Mouse (Mus musculus) gastrocnemius, postnatal 36 days (tissue): ENCODE results near the gene Neurl3. TPM values are rescaled to one million over a fixed set of nuclear protein-coding genes. Genes with fewer than 3 reads are reported as not detected.

Experiments
- DNase-seq, 2 experiments: peaks; one replicate each; pipeline ENCODE4 v3.0.0; 2022
- intact Hi-C: fragments of 180-260 bp; cut with DNase I; formaldehyde crosslinking; loops from one replicate; pipeline ENCODE4 v1.15.1; 2025
- total RNA-seq, 2 experiments: library from RNA; stranded (reverse); gene quantifications; 2 replicates each; pipeline ENCODE4 v1.2.3; 2021

Gene Neurl3
- total RNA-seq, 2 experiments from 2014 or later, result 0.31 to 0.72 TPM

DNA sequence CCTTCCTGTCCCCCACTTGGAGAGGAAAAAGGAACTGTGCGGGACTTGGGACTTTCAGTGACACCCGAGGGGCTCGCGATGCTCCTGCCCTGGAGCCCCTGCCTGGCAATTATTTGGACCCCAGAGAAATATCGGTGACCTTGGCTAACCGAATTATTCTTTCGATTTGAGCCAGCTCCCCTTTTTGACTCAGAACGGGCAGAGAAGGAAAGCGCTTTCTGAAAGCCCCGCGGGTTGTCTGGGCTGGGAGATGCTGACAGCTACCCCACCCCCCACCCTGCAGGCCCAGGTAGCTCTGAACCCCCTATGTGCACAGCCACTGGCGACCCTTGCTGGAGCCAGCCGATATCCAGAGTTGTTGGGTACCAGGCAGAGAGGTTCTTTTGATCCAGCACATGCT lies 24.6 kb upstream of the Neurl3 start:
- DNase-seq, result no peak
- intact Hi-C loops, result no loop called here

- DNase-seq, result no peak
- intact Hi-C loops, result no loop called here
Measured at GRCm38 (mm10) chr1:36298107-36298506, 23.6 kb upstream of the Neurl3 start.

- intact Hi-C loops, result no loop called here
- DNase-seq, result no peak
Measured at GRCm38 (mm10) chr1:36296466-36297149, 22.1 kb upstream of the Neurl3 start.

- no peak for DNase-seq
- intact Hi-C loops, result no loop called here
Measured at GRCm38 (mm10) chr1:36294402-36294801, 19.9 kb upstream of the Neurl3 start.

DNA sequence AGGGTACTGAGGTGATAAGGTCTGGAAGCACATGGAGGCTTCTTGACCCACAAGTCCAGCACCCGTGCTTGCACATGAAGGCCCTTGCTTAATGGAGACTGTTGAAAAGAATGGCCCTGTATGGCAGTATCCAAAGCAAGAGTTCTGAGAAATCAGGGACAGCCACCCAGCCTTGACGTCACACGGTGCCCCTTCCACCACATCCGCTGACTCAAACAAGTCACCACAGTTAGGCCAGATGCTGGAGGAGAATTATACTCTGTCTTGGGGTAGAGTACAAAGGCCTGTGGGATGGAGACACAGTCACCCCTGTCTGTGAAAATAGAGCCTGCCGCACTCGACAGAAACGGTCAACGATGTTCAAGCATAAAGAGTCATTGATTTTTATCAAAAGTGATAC lies 19.0 kb upstream of the Neurl3 start:
- no peak for DNase-seq
- intact Hi-C loops, result no loop called here

GRCm38 (mm10) chr1:36281849-36282248 lies 7.4 kb upstream of the Neurl3 start:
- DNase-seq, result no peak
- intact Hi-C loops, result no loop called here

GRCm38 (mm10) chr1:36280938-36281337 lies 6.5 kb upstream of the Neurl3 start:
- intact Hi-C loops, result no loop called here
- DNase-seq, result no peak

DNA sequence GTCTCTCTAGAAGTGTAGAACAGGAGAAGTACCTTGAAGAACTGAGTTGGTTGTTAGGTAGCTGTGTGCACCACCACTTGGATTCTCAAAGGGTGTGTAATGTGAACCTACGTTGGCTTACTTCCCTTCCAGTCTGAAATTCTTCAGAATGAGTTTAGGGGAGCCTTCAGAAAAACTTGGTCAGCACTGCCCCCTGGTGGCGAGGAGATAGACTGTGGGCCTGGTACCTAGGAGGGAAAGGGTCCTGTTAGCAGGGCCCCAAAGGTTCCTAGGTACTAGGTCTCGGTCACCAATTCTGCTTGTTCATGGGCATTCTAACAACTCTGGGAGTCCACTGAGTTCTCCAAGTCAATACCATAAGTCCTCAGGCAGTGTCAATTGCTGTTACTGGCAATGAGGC lies 4.7 kb upstream of the Neurl3 start:
- peak; percentile 72 to 77 for DNase-seq
- intact Hi-C loops, result no loop called here

- peak; percentile 79 to 80 for DNase-seq
- intact Hi-C loops, result no loop called here
Measured at GRCm38 (mm10) chr1:36277267-36278060, 3.0 kb upstream of the Neurl3 start.

DNA sequence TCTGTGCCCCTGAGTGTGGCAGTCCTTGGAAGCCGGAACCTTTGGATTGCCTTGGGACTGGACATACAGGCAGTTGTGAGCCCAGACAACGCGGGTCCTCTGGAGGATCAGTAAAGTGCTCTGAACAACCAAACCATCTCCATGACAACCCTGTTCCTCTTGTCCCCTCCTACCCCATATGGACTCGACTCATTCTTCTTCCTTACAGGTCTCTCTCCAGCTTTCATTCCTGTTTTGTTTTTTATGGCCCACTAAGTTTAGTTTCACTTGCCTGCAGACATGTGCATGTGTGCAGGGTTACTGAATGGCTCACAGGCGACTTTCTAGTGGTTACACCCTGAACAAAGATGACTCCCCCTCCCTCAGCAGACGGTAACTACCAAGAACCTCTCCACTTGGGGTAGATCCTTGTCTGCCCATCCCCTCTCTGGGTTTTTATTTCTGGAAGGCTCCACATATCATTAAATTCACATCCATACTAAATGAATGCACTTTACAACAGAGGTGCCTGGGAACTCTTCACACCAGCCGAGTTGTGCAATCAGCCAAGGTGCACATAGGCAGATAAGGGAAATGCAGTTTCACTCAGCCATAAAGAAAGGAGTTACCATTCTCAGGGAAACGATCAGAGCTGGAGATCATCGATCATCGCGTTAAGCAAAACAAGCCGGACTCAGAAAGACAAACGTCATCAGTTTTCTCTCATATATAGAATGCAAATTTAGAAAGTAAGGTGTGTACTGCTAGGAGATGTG lies 1.3 kb upstream of the Neurl3 start:
- intact Hi-C loops, result no loop called here
- DNase-seq, result no peak

- intact Hi-C loops, result loop anchor here (2.0 kb wide), 1 partner anchor 16 kb away; no protein-coding TSS in a partner anchor
- DNase-seq, result no peak
Measured at GRCm38 (mm10) chr1:36273288-36273687, 1.2 kb downstream of the Neurl3 start.

- peak in 1 of 2 experiments; percentile 21 for DNase-seq
- intact Hi-C loops, result loop anchor here (2.0 kb wide), 1 partner anchor 16 kb away; no protein-coding TSS in a partner anchor
Measured at GRCm38 (mm10) chr1:36272546-36272945, 1.9 kb downstream of the Neurl3 start.

GRCm38 (mm10) chr1:36271516-36272230 lies 2.8 kb downstream of the Neurl3 start:
- intact Hi-C loops, result loop anchor here (2.0 kb wide), 1 partner anchor 15 kb away; no protein-coding TSS in a partner anchor
- peak in 1 of 2 experiments; percentile 14 for DNase-seq

- no peak for DNase-seq
- intact Hi-C loops, result no loop called here
Measured at GRCm38 (mm10) chr1:36270666-36271065, 3.8 kb downstream of the Neurl3 start.

DNA sequence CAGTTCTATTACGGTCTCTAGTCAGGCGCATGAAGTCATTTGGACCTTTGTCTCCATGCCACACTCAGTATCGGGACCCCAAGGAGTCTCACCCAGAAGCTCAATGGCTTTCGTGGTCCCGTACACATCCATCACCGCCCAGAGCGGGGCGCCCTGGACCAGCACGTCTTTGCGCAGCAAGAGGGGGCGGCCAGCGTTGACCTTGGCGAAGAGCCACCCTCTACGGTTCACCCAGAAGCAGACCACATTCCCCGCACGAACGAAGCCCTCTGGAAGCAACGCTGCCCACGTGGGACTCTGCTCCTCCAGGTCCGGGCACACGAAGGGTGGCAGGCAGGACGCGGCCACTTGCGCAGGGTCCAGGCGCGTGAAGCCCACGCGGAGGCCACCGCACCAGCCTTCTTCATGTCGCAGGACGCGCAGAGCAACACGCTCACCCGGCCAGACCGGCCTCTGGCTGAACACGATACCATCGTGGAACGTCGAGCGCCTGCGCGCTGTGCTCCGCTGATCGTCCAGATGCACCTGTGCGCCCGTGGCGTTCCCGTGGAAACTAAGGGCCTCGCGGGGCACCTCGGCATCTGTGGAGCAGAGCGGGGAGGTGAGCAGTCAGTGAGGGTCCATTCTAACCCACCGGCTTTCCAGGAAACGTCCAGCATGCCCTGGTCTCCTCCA lies 5.2 kb downstream of the Neurl3 start:
- DNase-seq, result no peak
- intact Hi-C loops, result no loop called here

DNA sequence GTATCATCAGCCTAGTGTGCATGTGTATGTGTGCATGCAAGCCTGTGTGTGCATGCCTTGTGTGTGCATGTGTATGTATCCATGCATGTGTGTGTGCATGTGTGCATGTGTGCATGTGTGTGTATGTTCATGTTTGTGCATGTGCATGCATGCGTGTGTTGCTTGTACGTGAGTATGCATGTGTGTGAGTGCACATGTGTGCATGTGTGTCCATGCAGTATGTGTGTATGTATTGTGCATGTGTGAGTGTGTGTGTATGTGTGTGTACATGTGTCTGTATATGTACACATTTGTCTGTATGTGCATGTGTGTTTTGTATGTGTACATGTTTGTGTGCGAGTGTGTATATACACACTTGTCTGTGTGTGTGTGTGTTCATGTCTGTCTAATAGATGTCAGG lies 6.9 kb downstream of the Neurl3 start:
- intact Hi-C loops, result no loop called here
- DNase-seq, result no peak

DNA sequence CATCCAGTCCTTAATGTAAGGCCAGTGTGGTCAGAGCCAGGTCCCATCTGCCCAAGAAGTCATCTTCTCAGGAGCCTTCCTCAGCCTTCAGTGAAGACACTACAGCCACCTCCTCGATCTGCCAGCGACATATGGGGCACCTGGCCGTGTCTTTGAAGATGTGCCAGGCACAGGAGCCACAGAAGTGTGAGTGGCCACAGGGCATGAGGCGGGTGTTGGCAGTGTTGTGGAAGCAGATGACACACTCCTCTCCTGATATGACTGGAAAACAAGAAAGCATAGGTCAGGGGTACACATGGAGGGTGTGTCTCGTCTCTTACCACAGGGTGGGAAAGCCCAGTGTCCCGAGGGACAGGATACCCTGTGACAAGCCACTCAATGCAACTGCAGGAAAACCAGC lies 8.2 kb downstream of the Neurl3 start:
- no peak for DNase-seq
- intact Hi-C loops, result no loop called here

DNA sequence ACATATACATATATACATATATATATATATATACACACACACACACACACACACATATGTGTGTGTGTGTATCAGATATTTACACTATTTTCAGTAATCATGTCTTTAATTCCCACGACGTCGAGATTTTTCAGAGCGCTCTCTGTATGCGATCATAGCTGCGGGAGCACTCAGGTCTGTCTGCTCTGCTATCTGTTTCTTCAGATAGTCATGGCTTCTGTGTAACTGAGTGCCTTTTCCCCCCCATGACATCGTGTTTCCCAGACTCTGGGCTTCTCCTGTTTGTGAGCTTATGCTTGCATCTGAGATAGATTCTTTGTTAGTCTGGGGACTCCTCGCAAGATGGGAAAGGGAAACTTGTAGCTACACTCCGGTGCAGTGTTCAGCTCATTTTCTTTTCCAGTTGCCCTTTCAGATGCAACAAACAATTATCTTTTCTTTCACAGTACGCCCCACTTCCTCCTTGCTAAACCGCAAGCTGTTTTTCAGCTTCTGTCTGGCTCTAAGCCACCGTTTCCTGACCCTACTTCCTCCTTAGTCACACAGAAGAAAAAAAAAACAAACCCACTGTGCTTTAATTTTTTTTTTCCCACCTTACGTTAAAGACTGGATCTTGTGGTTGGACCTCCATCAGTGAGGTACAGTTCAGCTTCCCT lies 10.5 kb downstream of the Neurl3 start:
- no peak for DNase-seq
- intact Hi-C loops, result no loop called here

DNA sequence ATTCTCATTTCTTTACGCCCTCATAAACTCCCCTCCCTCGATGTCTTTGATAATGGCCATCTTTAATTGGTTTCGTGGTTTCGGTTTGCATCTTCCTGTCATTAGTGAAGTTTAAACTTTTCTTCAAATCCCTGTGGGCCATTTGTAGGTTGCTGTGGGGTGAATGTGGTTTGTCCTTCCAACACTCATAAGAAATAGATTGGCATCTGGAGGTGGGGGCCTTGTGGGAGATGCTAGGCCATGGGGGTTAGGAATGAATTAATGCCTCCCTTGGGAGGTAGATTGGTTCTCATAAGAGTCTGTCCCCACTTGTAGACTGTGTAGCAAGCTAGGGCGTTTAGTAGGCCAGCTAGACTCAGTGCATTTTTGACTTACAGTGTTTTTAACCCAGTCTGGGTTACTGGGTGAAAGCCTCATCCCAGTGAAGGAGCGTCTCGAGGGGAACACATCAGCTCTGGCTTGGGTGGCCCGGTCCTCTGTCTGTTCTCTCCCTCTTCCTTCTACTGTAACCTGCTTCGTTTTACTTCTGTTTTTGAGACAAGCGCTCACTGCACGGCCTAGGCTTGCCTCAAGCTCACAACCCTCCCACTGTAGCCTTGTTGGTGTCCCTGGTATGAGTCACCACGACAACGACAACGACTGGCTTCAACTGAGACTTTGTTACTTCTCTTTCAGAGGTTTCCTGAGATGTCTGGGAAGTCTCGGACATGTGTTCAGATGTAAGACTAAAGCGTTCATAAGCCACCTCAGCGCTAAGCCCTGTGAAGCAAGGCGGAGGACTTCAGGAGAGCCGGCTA lies 12.6 kb downstream of the Neurl3 start:
- intact Hi-C loops, result no loop called here
- no peak for DNase-seq
